Mouse (Mus musculus) spleen, adult 18-20 months (tissue): ENCODE results near the gene 4933406M09Rik.

Experiments used
- DNase-seq, 2 experiments: peaks; one replicate each; pipeline ENCODE4 v3.0.0; 2022; ENCODE audit warnings: mixed read lengths in 2 of 2

4933406M09Rik gene

DNA sequence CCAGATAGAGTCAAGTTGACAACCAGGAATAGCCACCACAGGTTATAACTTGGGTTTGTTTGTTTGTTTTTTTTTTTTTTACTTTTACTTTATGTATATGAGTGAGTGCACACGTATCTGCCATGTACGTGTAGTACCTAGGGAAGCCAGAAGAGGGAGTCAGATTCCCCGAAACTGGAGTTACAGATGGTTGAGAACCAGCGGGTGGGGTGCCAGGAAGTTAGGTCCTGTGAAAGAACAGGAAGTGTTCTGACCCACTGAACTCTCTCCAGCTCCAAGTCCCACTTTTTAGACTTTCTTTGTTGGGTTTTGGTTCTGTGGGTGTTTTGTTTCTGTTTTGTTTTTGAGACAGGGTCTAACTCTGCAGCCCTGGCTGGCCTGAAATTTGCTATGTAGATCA is 49.7 kb downstream of the 4933406M09Rik start:
- DNase-seq = peak in 1 of 2 experiments; percentile 21

DNA sequence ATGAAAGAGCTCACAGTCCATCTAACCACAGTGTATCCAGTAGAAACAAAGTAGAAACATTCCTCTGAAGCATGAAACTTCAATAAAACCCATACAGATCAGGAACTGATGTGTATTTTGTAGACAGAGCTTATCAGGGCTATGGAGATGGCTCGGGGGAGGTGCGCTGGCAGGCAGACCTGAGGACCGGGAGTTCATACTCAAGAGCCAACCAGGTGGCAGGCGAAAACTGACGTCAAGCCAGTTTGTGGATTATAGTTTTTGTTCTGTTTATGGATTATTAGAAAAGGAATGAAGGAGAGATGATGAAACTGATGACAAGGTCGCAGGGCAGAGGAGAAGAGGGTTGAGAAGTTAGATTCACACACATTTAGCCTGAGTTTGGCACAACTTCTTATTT is 54.7 kb downstream of the 4933406M09Rik start:
- no peak for DNase-seq
